Mouse (Mus musculus): ENCODE data around the gene Cpox. TPM values are rescaled to one million over a fixed set of nuclear protein-coding genes. Genes with fewer than 3 reads are reported as not detected.

The Cpox gene
- total and polyA plus RNA-seq, 3 experiments, result 14.8 to 41.1 (median 39.1) TPM

DNA sequence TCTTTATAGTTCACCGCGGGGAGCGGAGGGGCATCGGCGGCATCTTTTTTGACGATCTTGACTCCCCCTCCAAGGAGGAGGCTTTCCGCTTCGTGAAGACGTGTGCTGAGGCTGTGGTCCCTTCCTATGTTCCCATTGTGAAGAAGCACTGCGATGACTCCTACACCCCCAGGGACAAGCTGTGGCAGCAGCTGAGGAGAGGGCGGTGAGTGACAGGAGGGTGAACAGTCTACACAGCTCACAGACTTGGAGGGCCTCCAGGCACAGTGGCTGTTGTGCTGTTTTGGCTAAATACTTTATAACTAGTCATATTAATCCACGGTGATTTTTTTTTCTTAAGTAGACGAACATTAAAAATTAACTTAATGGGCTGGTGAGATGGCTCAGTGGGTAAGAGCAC is 5.2 kb downstream of the Cpox start:
- no peak for DNase-seq

DNA sequence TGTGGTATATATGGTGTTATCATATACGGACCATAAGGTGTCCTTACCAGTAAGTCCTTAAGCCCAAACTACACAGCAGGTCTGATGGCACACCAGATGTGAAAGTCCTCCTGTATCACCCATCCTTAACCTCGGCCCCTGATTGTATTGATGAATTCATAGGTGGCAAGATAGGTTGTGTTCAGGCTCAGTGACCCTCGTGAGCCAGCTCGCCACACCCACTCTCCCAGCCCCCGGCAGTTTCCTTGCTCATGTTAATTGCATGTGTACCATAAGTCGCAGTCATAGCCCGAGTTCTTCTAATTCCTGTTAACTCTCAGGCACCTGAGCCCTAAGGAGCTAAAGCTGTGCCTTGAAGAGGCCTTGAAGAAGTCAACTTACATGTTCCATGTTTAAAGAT is 6.1 kb downstream of the Cpox start:
- no peak for DNase-seq
- no peaks in the 10 kb centered on the region for H3K27me3 ChIP-seq (ENCODE audit: control insufficient read depth, insufficient read depth, low read length)
- 75% methylated on average over 7 of the region's 7 CpGs for WGBS
- H3K4me3 ChIP-seq, result no peak overlapping the region
- no peak overlapping the region for H3K9ac ChIP-seq (ENCODE audit: low read depth, low read length)
- H3K79me2 ChIP-seq (replicated peaks; ENCODE audit: control insufficient read depth, insufficient read depth, low read length), result no peaks in the 10 kb centered on the region
- TF ChIP-seq EP300 (IDR thresholded peaks at IDR 0.05; ENCODE audit: insufficient read depth, low read depth, low read length) (no peak), POLR2A (IDR thresholded peaks at IDR 0.05; ENCODE audit: insufficient read depth, low read depth, low read length) (no peak), CTCF (IDR thresholded peaks at IDR 0.05) (no peak)
- no peaks in the 10 kb centered on the region for H3K4me1 ChIP-seq (ENCODE audit: control insufficient read depth, insufficient read depth, low read length)
- intact Hi-C loops (cut with DNase I), result no loop called here
- peaks cover 4% of the 10 kb centered on the region for H3K36me3 ChIP-seq (ENCODE audit: control insufficient read depth, insufficient read depth, low read length)
- H3K27ac ChIP-seq, result no peak overlapping the region

More for the DNA sequence above, 5.2 kb downstream of the Cpox start:
- peaks cover 4% of the 10 kb centered on the region for H3K36me3 ChIP-seq (ENCODE audit: control insufficient read depth, insufficient read depth, low read length)
- TF ChIP-seq EP300 (IDR thresholded peaks at IDR 0.05; ENCODE audit: insufficient read depth, low read depth, low read length), result no peak
- no peak for TF ChIP-seq CTCF (IDR thresholded peaks at IDR 0.05)
- no peak for TF ChIP-seq POLR2A (IDR thresholded peaks at IDR 0.05; ENCODE audit: insufficient read depth, low read depth, low read length)
- H3K9ac ChIP-seq (ENCODE audit: low read depth, low read length), result no peak overlapping the region
- intact Hi-C loops (cut with DNase I), result no loop called here
- H3K27ac ChIP-seq, result no peak overlapping the region
- no peaks in the 10 kb centered on the region for H3K27me3 ChIP-seq (ENCODE audit: control insufficient read depth, insufficient read depth, low read length)
- H3K4me3 ChIP-seq, result no peak overlapping the region
- WGBS, result 89% methylated on average over 13 of the region's 13 CpGs
- H3K79me2 ChIP-seq (replicated peaks; ENCODE audit: control insufficient read depth, insufficient read depth, low read length), result 0 out of 2 replicates have a peak, but pooled peaks cover 1% of the 10 kb centered on the region
- H3K4me1 ChIP-seq (ENCODE audit: control insufficient read depth, insufficient read depth, low read length), result peaks cover 1% of the 10 kb centered on the region

DNA sequence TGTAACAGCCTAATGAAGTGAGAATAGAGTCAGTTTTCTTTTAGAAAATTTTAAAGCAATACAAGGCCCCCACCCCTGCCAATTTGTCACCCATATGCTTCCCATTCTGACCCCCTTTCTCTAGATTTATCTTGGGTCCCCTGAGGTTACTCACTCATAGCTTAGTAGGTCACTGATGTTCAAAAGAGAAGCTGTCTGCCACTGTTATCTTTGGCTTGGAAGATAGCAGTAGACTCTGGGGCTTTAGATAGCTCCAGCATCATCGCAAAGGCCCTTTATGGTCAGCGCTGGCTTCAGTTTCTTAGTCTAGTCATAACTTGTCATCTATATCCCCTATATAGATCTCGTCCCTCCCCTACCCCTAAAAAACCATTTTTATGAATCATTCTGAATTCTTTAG is 6.5 kb downstream of the Cpox start:
- TF ChIP-seq CTCF (IDR thresholded peaks at IDR 0.05) (no peak), EP300 (IDR thresholded peaks at IDR 0.05; ENCODE audit: insufficient read depth, low read depth, low read length) (no peak), POLR2A (IDR thresholded peaks at IDR 0.05; ENCODE audit: insufficient read depth, low read depth, low read length) (no peak)
- WGBS, result 58% methylated on average over 3 of the region's 3 CpGs
- Histone ChIP-seq H3K79me2 (replicated peaks; ENCODE audit: control insufficient read depth, insufficient read depth, low read length) (no peaks in the 10 kb centered on the region), H3K9ac (ENCODE audit: low read depth, low read length) (no peak overlapping the region), H3K27me3 (ENCODE audit: control insufficient read depth, insufficient read depth, low read length) (no peaks in the 10 kb centered on the region), H3K4me1 (ENCODE audit: control insufficient read depth, insufficient read depth, low read length) (no peaks in the 10 kb centered on the region), H3K36me3 (ENCODE audit: control insufficient read depth, insufficient read depth, low read length) (peaks cover 4% of the 10 kb centered on the region), H3K4me3 (no peak overlapping the region), H3K27ac (no peak overlapping the region)
- intact Hi-C loops (cut with DNase I), result no loop called here
- no peak for DNase-seq

DNA sequence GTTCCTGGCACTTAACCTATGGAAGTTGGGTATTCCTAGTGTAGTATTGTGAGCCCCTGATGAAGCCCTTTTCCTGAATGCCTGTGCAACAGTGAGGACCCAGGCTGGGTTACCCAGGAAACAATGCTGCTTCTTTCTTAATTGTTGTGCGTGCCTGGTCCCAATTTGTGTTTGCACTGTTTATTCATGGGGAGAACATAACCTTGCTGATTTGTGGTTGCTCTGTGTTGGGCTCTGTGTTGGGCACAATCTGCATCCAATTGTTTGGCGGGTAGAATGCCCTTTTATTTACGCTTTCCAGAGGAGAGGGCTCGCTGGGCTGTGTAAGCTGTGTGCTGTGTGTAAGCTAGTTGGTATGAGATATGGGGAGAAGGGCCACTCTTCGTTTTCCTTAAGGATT is 7.4 kb downstream of the Cpox start:
- no peak for DNase-seq
- Histone ChIP-seq H3K79me2 (replicated peaks; ENCODE audit: control insufficient read depth, insufficient read depth, low read length) (no peaks in the 10 kb centered on the region), H3K4me3 (no peak overlapping the region), H3K4me1 (ENCODE audit: control insufficient read depth, insufficient read depth, low read length) (no peaks in the 10 kb centered on the region), H3K27me3 (ENCODE audit: control insufficient read depth, insufficient read depth, low read length) (no peaks in the 10 kb centered on the region), H3K27ac (no peak overlapping the region), H3K9ac (ENCODE audit: low read depth, low read length) (no peak overlapping the region), H3K36me3 (ENCODE audit: control insufficient read depth, insufficient read depth, low read length) (peaks cover 4% of the 10 kb centered on the region)
- no peak for TF ChIP-seq POLR2A (IDR thresholded peaks at IDR 0.05; ENCODE audit: insufficient read depth, low read depth, low read length)
- no peak for TF ChIP-seq EP300 (IDR thresholded peaks at IDR 0.05; ENCODE audit: insufficient read depth, low read depth, low read length)
- TF ChIP-seq CTCF (IDR thresholded peaks at IDR 0.05), result no peak
- 89% methylated on average over 5 of the region's 5 CpGs for WGBS
- intact Hi-C loops (cut with DNase I), result no loop called here

DNA sequence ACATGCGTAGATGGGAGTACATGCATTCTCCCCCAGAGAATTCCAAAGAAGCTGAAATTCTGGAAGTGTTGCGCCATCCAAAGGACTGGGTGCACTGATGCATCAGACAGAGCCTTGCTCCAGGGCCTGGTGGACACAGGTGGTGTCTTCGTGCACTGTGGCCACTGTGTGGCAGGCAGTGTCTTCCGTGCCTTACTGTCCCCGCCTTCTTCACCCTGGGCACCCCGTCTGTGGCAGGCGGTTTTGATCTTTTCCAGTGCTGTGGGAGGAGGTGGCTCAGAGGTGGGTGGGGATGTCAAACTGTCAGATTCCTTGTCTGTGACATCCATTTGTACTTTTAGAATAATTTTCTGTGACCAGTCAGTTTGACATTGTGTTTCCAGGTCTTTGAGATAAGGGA is 8.6 kb downstream of the Cpox start:
- TF ChIP-seq EP300 (IDR thresholded peaks at IDR 0.05; ENCODE audit: insufficient read depth, low read depth, low read length) (no peak), CTCF (IDR thresholded peaks at IDR 0.05) (peak; percentile 37)
- H3K79me2 ChIP-seq (replicated peaks; ENCODE audit: control insufficient read depth, insufficient read depth, low read length), result no peaks in the 10 kb centered on the region
- no peak overlapping the region for H3K4me3 ChIP-seq
- H3K36me3 ChIP-seq (ENCODE audit: control insufficient read depth, insufficient read depth, low read length), result peaks cover 4% of the 10 kb centered on the region
- no peak overlapping the region for H3K27ac ChIP-seq
- no peak for DNase-seq
- WGBS, result 61% methylated on average over 7 of the region's 7 CpGs
- H3K27me3 ChIP-seq (ENCODE audit: control insufficient read depth, insufficient read depth, low read length), result no peaks in the 10 kb centered on the region
- intact Hi-C loops (cut with DNase I), result no loop called here
- H3K4me1 ChIP-seq (ENCODE audit: control insufficient read depth, insufficient read depth, low read length), result no peaks in the 10 kb centered on the region
- no peak overlapping the region for H3K9ac ChIP-seq (ENCODE audit: low read depth, low read length)

DNA sequence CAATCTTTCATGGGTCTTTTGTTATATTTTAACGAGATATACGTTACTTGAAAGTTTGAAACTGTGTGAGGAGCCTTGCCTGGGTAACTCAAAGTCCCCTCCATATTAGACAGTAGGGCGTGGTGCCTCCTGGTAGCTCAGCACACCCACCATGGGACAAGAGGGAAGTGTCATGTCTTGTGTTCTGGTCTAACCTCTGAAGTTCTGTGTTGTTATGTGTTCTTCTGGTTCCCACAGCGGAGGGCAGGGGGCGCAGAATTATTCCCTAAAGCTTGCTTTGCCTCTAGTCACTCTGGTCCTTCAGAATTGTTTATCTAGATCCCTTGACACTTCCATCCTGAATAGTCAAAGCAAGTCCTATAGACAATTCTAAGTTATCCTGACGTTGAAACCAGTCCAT is 12.0 kb downstream of the Cpox start:
- Histone ChIP-seq H3K36me3 (ENCODE audit: control insufficient read depth, insufficient read depth, low read length) (no peaks in the 10 kb centered on the region), H3K27me3 (ENCODE audit: control insufficient read depth, insufficient read depth, low read length) (no peaks in the 10 kb centered on the region), H3K27ac (no peak overlapping the region), H3K4me3 (no peak overlapping the region), H3K79me2 (replicated peaks; ENCODE audit: control insufficient read depth, insufficient read depth, low read length) (no peaks in the 10 kb centered on the region), H3K4me1 (ENCODE audit: control insufficient read depth, insufficient read depth, low read length) (peaks cover 2% of the 10 kb centered on the region), H3K9ac (ENCODE audit: low read depth, low read length) (no peak overlapping the region)
- DNase-seq, result no peak
- 88% methylated on average over 6 of the region's 6 CpGs for WGBS
- intact Hi-C loops (cut with DNase I), result no loop called here
- no peak for TF ChIP-seq CTCF (IDR thresholded peaks at IDR 0.05)
- no peak for TF ChIP-seq POLR2A (IDR thresholded peaks at IDR 0.05; ENCODE audit: insufficient read depth, low read depth, low read length)
- no peak for TF ChIP-seq EP300 (IDR thresholded peaks at IDR 0.05; ENCODE audit: insufficient read depth, low read depth, low read length)
